Mouse (Mus musculus): ENCODE results near the gene Myo18a.

DNA sequence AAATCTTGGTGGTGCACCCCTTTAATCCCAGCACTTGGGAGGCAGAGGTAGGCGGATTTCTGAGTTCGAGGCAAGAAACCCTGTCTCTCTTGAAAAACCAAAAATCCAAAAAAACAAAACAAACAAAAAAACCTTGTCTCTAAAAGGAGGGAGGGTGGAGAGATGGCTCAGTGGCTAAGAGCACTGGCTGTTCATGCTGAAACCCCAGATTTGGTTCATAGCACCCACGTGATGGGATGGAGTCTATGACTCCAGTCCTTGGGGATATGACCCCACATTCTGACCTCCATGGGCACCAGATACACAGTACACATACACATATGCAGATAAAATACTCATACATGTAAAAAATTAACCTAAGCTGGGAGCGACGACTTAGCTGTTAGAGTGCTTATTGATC lies 125.8 kb downstream of the Myo18a start:
- TF ChIP-seq GATA1 (IDR thresholded peaks at IDR 0.05; ENCODE audit: borderline replicate concordance, low read length) (no peak), FLI1 (IDR thresholded peaks at IDR 0.05; ENCODE audit: low read length) (no peak)
